Mouse (Mus musculus) kidney, embryonic 16.5 days (tissue): ENCODE results near the gene Ccpg1. TPM values are rescaled to one million over a fixed set of nuclear protein-coding genes. Genes with fewer than 3 reads are reported as not detected.
A peak's percentile ranks its signal among the peaks of the same experiment; 100 is the strongest.

Experiments used
- ATAC-seq: fragments of 200-750 bp; cut with Nextera tagmentation; 2 replicates; pipeline ENCODE4 v1.8.0; 2017; ENCODE audit warnings: moderate TSS enrichment; ENCODE audit not compliant: low FRiP score, low TSS enrichment
- H3K27ac ChIP-seq: fragments of 300-500 bp; sonication (generic); 2 replicates; pipeline ENCODE4 v1.5.1; 2014; ENCODE audit warnings: low read length
- H3K27me3 ChIP-seq: fragments of 300-500 bp; sonication (generic); 2 replicates; pipeline ENCODE4 v1.6.1; 2014; ENCODE audit warnings: low read length, control low read depth, mixed read lengths; ENCODE audit not compliant: insufficient read depth
- H3K36me3 ChIP-seq: fragments of 300-500 bp; sonication (generic); 2 replicates; pipeline ENCODE4 v1.6.1; 2014; ENCODE audit warnings: low read length, control low read depth, mixed read lengths; ENCODE audit not compliant: insufficient read depth
- H3K4me1 ChIP-seq: fragments of 300-500 bp; sonication (generic); 2 replicates; pipeline ENCODE4 v1.6.1; 2014; ENCODE audit warnings: low read length, control low read depth, mixed read lengths; ENCODE audit not compliant: insufficient read depth
- H3K4me2 ChIP-seq: fragments of 300-500 bp; sonication (generic); replicated peaks from 2 replicates; pipeline ENCODE4 v1.6.1; 2014; ENCODE audit warnings: low read depth, low read length
- H3K4me3 ChIP-seq: fragments of 300-500 bp; sonication (generic); 2 replicates; pipeline ENCODE4 v1.5.1; 2014; ENCODE audit warnings: mild to moderate bottlenecking, low read length
- H3K9ac ChIP-seq: fragments of 300-500 bp; sonication (generic); replicated peaks from 2 replicates; pipeline ENCODE4 v1.6.1; 2014; ENCODE audit warnings: low read length
- H3K9me3 ChIP-seq: fragments of 300-500 bp; sonication (generic); 2 replicates; pipeline ENCODE4 v1.6.1; 2016; ENCODE audit warnings: low read length, control low read depth
- WGBS: fragments of 180-500 bp; shearing (Covaris S2); extraction: QIAGEN DNeasy Blood & Tissue Kit; methylation state at CpG from one replicate; pipeline ENCODE4 v1.1.7; 2014; 5-methylcytosine and 5-hydroxymethylcytosine counted together
- polyA plus RNA-seq: library from polyadenylated mRNA; unstranded; fragments of >200 nt; fragmentation: Nextera tagmentation; extraction: Ambion mirVana; gene quantifications from 2 replicates; pipeline ENCODE4 v1.2.1, GENCODE M21; 2015

The Ccpg1 gene
- polyA plus RNA-seq = 45.9 and 47.5 TPM in 2 replicates

DNA sequence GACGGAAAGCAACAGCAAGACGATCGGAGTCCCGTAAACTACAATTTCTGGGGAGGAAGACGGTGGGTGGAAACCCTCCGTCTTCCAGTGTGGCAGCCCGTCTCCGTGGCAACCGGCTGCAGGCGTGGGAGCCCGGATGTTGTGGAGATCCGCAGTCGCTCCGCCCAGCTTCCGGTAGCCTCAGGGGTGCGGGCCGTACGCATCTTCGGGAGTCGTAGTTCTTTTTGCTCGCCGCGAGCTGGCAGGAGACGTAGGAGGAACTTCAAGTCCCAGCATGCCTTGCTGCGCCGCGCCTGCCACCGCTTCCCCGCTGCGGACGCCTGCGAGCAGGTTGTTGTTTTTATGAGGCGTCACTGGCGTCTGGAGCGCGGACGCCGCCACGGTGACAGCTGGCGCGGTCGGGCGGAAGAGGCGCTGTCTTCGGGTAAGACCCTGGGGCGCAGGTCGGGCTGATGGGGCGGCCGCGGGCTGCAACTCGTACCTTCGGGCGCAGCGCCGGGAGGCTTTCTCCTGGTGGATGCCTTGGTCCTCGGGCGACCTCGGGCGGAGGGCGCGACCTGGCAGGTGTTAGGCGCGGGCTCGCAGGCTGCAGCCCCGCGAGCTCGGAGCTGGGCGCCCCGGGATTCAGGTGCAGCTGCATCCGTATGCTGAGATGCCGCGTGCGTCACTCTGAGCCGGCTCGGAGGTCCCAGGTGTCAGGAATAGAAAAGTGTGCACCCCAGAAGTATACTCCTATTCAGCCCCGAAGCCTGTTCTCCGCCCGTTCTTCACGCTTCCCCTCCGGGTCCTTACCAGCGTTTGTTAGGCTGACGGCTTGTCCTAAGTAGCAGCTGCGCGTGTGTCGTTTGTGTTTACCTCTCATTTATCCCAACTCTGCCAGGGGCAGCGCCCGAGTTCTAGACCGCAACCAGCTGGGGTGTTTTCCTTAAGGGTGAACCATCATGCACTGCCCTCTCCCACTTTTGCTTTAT lies at the start of gene Ccpg1, which contains the start of gene Ccpg1os:
Gene Ccpg1, plus strand, starts transcription at position 180 of the 971 bp plus-strand sequence.
Gene Ccpg1os, minus strand, starts transcription at position 133 of the 971 bp plus-strand sequence.
- peaks cover 14% of the 10 kb centered on the region for H3K4me1 ChIP-seq
- H3K27me3 ChIP-seq = no peaks in the 10 kb centered on the region
- H3K4me2 ChIP-seq = peak within 1 kb of the TSS; percentile 91
- no peaks in the 10 kb centered on the region for H3K36me3 ChIP-seq
- H3K9ac ChIP-seq = peak within 1 kb of the TSS; percentile 83
- WGBS = under 1% methylated on average over 88 of the region's 88 CpGs
- ATAC-seq = peak; percentile 100
- peak within 1 kb of the TSS; percentile 61; the same call in 1 of the 2 replicates for H3K27ac ChIP-seq
- peak within 1 kb of the TSS; percentile 95 for H3K4me3 ChIP-seq
- no peaks in the 10 kb centered on the region for H3K9me3 ChIP-seq

GRCm38 (mm10) chr9:72936301-72936700 lies 48.9 kb upstream of the Ccpg1 start:
- Histone ChIP-seq H3K36me3 (peaks cover 9% of the 10 kb centered on the region; the same call in 1 of the 2 replicates), H3K9me3 (no peaks in the 10 kb centered on the region), H3K4me1 (no peaks in the 10 kb centered on the region), H3K27ac (no peak overlapping the region), H3K4me3 (no peak overlapping the region), H3K9ac (no peak overlapping the region), H3K4me2 (no peak overlapping the region), H3K27me3 (no peaks in the 10 kb centered on the region)
- no peak for ATAC-seq
- WGBS = 74% methylated on average over 2 of the region's 2 CpGs

DNA sequence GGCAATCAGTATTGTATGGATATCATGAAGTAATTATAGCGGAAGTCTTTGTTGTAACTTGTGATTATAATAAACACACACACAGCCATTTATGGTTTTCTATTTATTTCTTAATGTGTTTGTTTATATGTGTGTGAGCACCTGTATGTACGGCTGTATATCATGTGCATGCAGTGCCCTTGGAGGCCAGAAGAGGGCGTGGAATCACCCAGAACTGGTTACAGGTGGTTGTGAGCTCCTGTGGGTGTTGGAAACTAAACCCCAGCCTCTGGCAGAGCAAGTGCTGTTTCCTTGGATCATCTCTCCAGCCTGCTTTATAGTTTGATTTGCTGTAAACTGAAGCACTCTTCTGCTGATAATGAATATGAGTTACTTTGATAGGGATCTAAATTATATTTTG lies 41.8 kb upstream of the Ccpg1 start:
- no peak for ATAC-seq
- no peak overlapping the region for H3K9ac ChIP-seq
- H3K27ac ChIP-seq = no peak overlapping the region
- H3K4me2 ChIP-seq = no peak overlapping the region
- peaks cover 26% of the 10 kb centered on the region for H3K36me3 ChIP-seq
- no peak overlapping the region for H3K4me3 ChIP-seq
- H3K9me3 ChIP-seq = peaks cover 7% of the 10 kb centered on the region; the same call in 1 of the 2 replicates
- H3K27me3 ChIP-seq = no peaks in the 10 kb centered on the region
- no peaks in the 10 kb centered on the region for H3K4me1 ChIP-seq
- WGBS = 65% methylated on average over 3 of the region's 3 CpGs

DNA sequence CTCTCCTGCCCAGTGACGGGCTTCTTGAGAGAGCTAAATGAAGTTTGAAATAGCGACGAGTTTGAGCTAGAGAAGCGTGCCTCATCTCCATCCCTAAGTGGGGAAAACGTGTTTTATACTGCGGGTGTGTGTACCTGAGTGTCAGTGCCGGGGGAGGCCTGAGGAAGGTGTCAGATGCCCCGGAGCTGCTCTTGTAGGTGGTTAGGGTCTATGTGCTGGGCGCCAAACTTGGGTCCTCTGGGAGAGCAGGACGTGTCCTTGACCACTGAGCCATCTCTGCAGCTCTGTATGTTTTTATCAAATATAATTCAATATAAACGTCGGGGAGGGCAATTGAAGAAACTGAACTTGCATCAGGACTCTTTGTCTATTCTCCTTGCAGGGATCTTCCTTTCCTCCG lies 40.9 kb upstream of the Ccpg1 start:
- H3K4me1 ChIP-seq = no peaks in the 10 kb centered on the region
- no peaks in the 10 kb centered on the region for H3K27me3 ChIP-seq
- H3K4me2 ChIP-seq = no peak overlapping the region
- peaks cover 7% of the 10 kb centered on the region; the same call in 1 of the 2 replicates for H3K9me3 ChIP-seq
- H3K4me3 ChIP-seq = no peak overlapping the region
- H3K36me3 ChIP-seq = peaks cover 26% of the 10 kb centered on the region
- no peak overlapping the region for H3K9ac ChIP-seq
- ATAC-seq = no peak
- WGBS = 88% methylated on average over 13 of the region's 13 CpGs
- H3K27ac ChIP-seq = no peak overlapping the region

DNA sequence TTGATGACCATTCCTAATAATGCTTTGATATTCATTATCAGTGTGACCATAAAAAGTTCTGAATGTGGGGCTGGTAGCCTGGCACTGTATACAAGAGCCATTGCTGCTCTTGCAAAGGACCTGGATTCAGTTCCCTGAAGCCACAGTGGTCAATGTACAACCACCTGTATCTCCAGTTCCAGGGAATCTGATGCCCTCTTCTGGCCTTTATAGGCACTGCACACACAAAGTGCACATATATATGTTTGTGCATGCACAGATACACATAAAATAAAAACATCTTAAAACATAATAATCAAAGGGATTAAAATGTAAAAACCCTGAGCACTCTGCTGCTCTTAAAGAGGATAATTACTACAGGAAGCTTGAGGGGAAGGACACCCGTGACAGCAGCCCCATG lies 38.2 kb upstream of the Ccpg1 start:
- Histone ChIP-seq H3K4me3 (no peak overlapping the region), H3K4me2 (no peak overlapping the region), H3K4me1 (no peaks in the 10 kb centered on the region), H3K36me3 (peaks cover 26% of the 10 kb centered on the region), H3K9me3 (peaks cover 7% of the 10 kb centered on the region; the same call in 1 of the 2 replicates), H3K9ac (no peak overlapping the region), H3K27ac (no peak overlapping the region), H3K27me3 (no peaks in the 10 kb centered on the region)
- WGBS = 100% methylated on average over 1 of the region's 1 CpGs
- no peak for ATAC-seq

GRCm38 (mm10) chr9:72949572-72949971 lies 35.7 kb upstream of the Ccpg1 start:
- H3K27ac ChIP-seq = no peak overlapping the region
- no peak overlapping the region for H3K9ac ChIP-seq
- no peak for ATAC-seq
- no peaks in the 10 kb centered on the region for H3K4me1 ChIP-seq
- H3K9me3 ChIP-seq = peaks cover 7% of the 10 kb centered on the region; the same call in 1 of the 2 replicates
- H3K27me3 ChIP-seq = no peaks in the 10 kb centered on the region
- peaks cover 24% of the 10 kb centered on the region for H3K36me3 ChIP-seq
- no peak overlapping the region for H3K4me2 ChIP-seq
- WGBS = 47% methylated on average over 7 of the region's 7 CpGs
- H3K4me3 ChIP-seq = no peak overlapping the region

GRCm38 (mm10) chr9:72954746-72955145 lies 30.5 kb upstream of the Ccpg1 start:
- Histone ChIP-seq H3K27me3 (no peaks in the 10 kb centered on the region), H3K4me2 (no peak overlapping the region), H3K9ac (no peak overlapping the region), H3K4me1 (peaks cover 6% of the 10 kb centered on the region), H3K36me3 (no peaks in the 10 kb centered on the region), H3K4me3 (no peak overlapping the region), H3K27ac (no peak overlapping the region), H3K9me3 (no peaks in the 10 kb centered on the region)
- 48% methylated on average over 2 of the region's 2 CpGs for WGBS
- no peak for ATAC-seq

DNA sequence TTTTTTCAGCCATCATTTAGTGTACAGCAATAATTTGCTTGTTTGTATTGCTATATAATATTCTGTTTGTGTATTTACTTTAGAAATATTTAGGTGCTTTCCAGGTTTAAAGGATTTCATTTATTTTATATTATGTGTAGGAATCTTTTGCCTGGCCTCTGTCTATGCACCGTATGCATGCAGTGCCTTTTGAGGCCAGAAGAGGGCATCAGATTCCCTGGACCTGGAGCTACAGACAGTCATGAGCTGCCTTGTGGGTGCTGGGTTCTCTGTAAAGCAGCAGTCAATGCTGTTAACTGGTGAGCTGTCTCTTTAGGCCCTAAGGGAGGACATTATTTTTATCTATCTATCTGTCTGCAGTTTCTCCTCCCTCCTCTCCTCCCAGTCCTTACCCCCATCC lies 29.7 kb upstream of the Ccpg1 start:
- no peak overlapping the region for H3K9ac ChIP-seq
- H3K4me3 ChIP-seq = no peak overlapping the region
- no peak for ATAC-seq
- no peak overlapping the region for H3K4me2 ChIP-seq
- H3K4me1 ChIP-seq = peaks cover 6% of the 10 kb centered on the region
- H3K36me3 ChIP-seq = no peaks in the 10 kb centered on the region
- no peaks in the 10 kb centered on the region for H3K27me3 ChIP-seq
- H3K9me3 ChIP-seq = no peaks in the 10 kb centered on the region
- no peak overlapping the region for H3K27ac ChIP-seq
- WGBS = 12% methylated on average over 1 of the region's 1 CpGs

DNA sequence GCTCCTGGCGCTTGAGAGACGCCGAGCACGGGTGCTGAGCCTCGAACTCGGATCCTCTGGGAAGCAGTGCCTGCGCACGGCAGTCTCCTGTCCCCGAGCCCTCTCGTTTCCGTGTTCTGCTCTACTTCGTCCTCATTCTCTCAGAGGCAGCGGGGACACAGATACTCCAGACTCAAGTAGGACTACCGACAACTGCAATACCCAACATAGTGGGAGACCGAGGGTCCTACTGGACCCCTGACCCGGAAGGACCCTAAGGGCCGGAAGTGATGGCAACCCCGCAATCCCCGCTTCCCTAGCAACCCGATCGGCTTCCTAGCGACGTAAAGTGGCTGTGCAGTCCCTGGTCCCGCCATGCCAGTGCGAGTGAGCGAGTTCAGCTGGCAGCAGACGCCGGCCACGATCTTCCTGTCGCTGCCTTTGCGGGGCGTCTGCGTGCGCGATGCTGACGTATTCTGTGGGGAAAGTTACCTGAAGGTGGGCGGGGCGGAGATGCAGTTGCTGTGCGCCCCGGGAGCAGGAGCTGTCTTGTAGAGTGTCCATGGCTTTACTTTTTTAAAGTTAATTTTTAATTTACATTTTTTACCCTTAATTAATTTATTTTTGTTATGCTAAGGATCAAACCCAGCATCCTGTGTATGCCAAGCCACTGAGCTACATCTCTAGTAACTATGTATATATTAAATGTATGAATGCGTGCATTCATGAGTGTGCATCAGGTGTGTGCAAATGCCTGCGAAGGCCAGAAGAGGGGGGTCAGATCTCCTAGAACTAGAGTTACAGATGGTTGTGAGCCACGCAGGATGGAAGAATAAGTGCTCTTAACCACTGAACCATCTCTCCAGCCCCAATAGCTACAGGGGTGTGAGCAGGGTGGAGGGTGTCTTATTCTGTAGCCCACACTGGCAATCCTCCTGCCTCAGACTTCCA lies 26.4 kb upstream of the Ccpg1 start, which contains the start of the genes Dyx1c1 and Gm44503:
Gene Dyx1c1, plus strand, starts transcription at position 265 of the 930 bp plus-strand sequence.
Gene Gm44503, plus strand, starts transcription at position 332 of the 930 bp plus-strand sequence.
- Histone ChIP-seq H3K27ac (peak within 1 kb of the TSS; percentile 36), H3K9ac (peak within 1 kb of the TSS; percentile 72), H3K9me3 (no peaks in the 10 kb centered on the region), H3K27me3 (no peaks in the 10 kb centered on the region), H3K4me1 (peaks cover 6% of the 10 kb centered on the region), H3K36me3 (no peaks in the 10 kb centered on the region), H3K4me3 (peak within 1 kb of the TSS; percentile 86), H3K4me2 (peak within 1 kb of the TSS; percentile 53)
- under 1% methylated on average over 43 of the region's 43 CpGs for WGBS
- peak; percentile 92 for ATAC-seq
